Mouse (Mus musculus) fibroblast of lung, adult 2 months (primary cell): ENCODE measurements around the gene Pip4k2b.
A peak's percentile ranks its signal among the peaks of the same experiment; 100 is the strongest.
"Not testable (repeated sequence)": the region's sequence is repeated elsewhere in the genome, so short reads cannot be mapped to it uniquely, and the experiment has no call there.

Experiments
- DNase-seq: peaks from one replicate; pipeline ENCODE4 v3.0.0-alpha.2; 2011; ENCODE audit warnings: low read depth

Pip4k2b gene

GRCm38 (mm10) chr11:97714784-97715760 lies 29.4 kb downstream of the Pip4k2b start:
- peak; percentile 45 for DNase-seq

- no peak for DNase-seq
These were observed 30.1 kb downstream of the Pip4k2b start for GRCm38 (mm10) chr11:97714356-97714755.

GRCm38 (mm10) chr11:97713896-97714295 lies 30.6 kb downstream of the Pip4k2b start:
- no peak for DNase-seq

GRCm38 (mm10) chr11:97712286-97712685 lies 32.2 kb downstream of the Pip4k2b start:
- DNase-seq = no peak

- DNase-seq = no peak
These were observed 33.2 kb downstream of the Pip4k2b start for GRCm38 (mm10) chr11:97711200-97711900.

- not testable (repeated sequence) for DNase-seq
These were observed 34.4 kb downstream of the Pip4k2b start for GRCm38 (mm10) chr11:97710067-97710466.

- DNase-seq = peak; percentile 100
These were observed 41.3 kb downstream of the Pip4k2b start, which contains the start of gene Psmb3 for GRCm38 (mm10) chr11:97703039-97703826. Gene Psmb3 (plus strand): TSS chr11:97703399.

- DNase-seq = peak; percentile 83
These were observed 42.1 kb downstream of the Pip4k2b start for GRCm38 (mm10) chr11:97702393-97702745.

GRCm38 (mm10) chr11:97701581-97702392 lies 42.7 kb downstream of the Pip4k2b start:
- no peak for DNase-seq

- no peak for DNase-seq
These were observed 43.5 kb downstream of the Pip4k2b start for GRCm38 (mm10) chr11:97700746-97701580.

- DNase-seq = peak; percentile 29
These were observed 44.3 kb downstream of the Pip4k2b start, which contains the start of gene Pcgf2 for GRCm38 (mm10) chr11:97700003-97700745. Gene Pcgf2 (minus strand): TSS chr11:97700497.

- peak; percentile 47 for DNase-seq
These were observed 44.9 kb downstream of the Pip4k2b start for GRCm38 (mm10) chr11:97699626-97700002.

- peak; percentile 40 for DNase-seq
These were observed 45.5 kb downstream of the Pip4k2b start for GRCm38 (mm10) chr11:97698741-97699611.

- DNase-seq = no peak
These were observed 46.5 kb downstream of the Pip4k2b start for GRCm38 (mm10) chr11:97697891-97698529.

- DNase-seq = no peak
These were observed 47.2 kb downstream of the Pip4k2b start for GRCm38 (mm10) chr11:97697199-97697890.

- DNase-seq = no peak
These were observed 47.8 kb downstream of the Pip4k2b start for GRCm38 (mm10) chr11:97696669-97697068.

GRCm38 (mm10) chr11:97695712-97696401 lies 48.6 kb downstream of the Pip4k2b start:
- no peak for DNase-seq
